Mouse (Mus musculus) T-helper 1 cell (primary cell): ENCODE results near the gene Heatr5a.

Experiments used
- in situ Hi-C: fragments of 300-600 bp; cut with MboI, MseI; formaldehyde crosslinking; loops from one replicate; pipeline ENCODE4 v1.15.1; 2025; ENCODE audit warnings: high pct_unique_total_duplicates

Heatr5a gene

GRCm38 (mm10) chr12:51971070-51971664 is at the start of gene Heatr5a:
Gene Heatr5a, minus strand, starts transcription at chr12:51971321.
- in situ Hi-C loops, result no loop called here

GRCm38 (mm10) chr12:52014494-52015029 is 43.4 kb upstream of the Heatr5a start:
- in situ Hi-C loops, result no loop called here

GRCm38 (mm10) chr12:52014044-52014443 is 42.9 kb upstream of the Heatr5a start:
- in situ Hi-C loops, result no loop called here

- in situ Hi-C loops, result no loop called here
Observed at GRCm38 (mm10) chr12:52013274-52013673, 42.2 kb upstream of the Heatr5a start.

- in situ Hi-C loops, result no loop called here
Observed at GRCm38 (mm10) chr12:52012159-52012558, 41.0 kb upstream of the Heatr5a start.

GRCm38 (mm10) chr12:52010630-52010961 is 39.5 kb upstream of the Heatr5a start:
- in situ Hi-C loops, result no loop called here

GRCm38 (mm10) chr12:52009928-52010629 is 39.0 kb upstream of the Heatr5a start:
- in situ Hi-C loops, result loop anchor here (10.0 kb wide), 3 partner anchors 185 to 495 kb away; partner anchors contain the start of genes Arhgap5 and Hectd1

- in situ Hi-C loops, result loop anchor here (10.0 kb wide), 3 partner anchors 182 to 498 kb away; partner anchors contain the start of genes Arhgap5 and Hectd1
Observed at GRCm38 (mm10) chr12:52006633-52006994, 35.5 kb upstream of the Heatr5a start.

GRCm38 (mm10) chr12:52005877-52006632 is 34.9 kb upstream of the Heatr5a start, which contains the start of gene Dtd2:
Gene Dtd2, minus strand, starts transcription at chr12:52006501.
- in situ Hi-C loops, result loop anchor here (10.0 kb wide), 3 partner anchors 181 to 499 kb away; partner anchors contain the start of genes Arhgap5 and Hectd1

GRCm38 (mm10) chr12:52002746-52003145 is 31.6 kb upstream of the Heatr5a start:
- in situ Hi-C loops, result loop anchor here (10.0 kb wide), 3 partner anchors 178 to 502 kb away; partner anchors contain the start of genes Arhgap5 and Hectd1

- in situ Hi-C loops, result loop anchor here (10.0 kb wide), 3 partner anchors 177 to 503 kb away; partner anchors contain the start of genes Arhgap5 and Hectd1
Observed at GRCm38 (mm10) chr12:52001544-52001943, 30.4 kb upstream of the Heatr5a start.

- in situ Hi-C loops, result no loop called here
Observed at GRCm38 (mm10) chr12:51998366-51998932, 27.3 kb upstream of the Heatr5a start.

GRCm38 (mm10) chr12:51995738-51996536 is 24.8 kb upstream of the Heatr5a start:
- in situ Hi-C loops, result no loop called here

GRCm38 (mm10) chr12:51990629-51991028 is 19.5 kb upstream of the Heatr5a start:
- in situ Hi-C loops, result no loop called here

GRCm38 (mm10) chr12:51988536-51988935 is 17.4 kb upstream of the Heatr5a start:
- in situ Hi-C loops, result no loop called here

GRCm38 (mm10) chr12:51985826-51986225 is 14.7 kb upstream of the Heatr5a start:
- in situ Hi-C loops, result no loop called here

GRCm38 (mm10) chr12:51985163-51985748 is 14.1 kb upstream of the Heatr5a start:
- in situ Hi-C loops, result no loop called here

- in situ Hi-C loops, result no loop called here
Observed at GRCm38 (mm10) chr12:51983625-51984024, 12.5 kb upstream of the Heatr5a start.

- in situ Hi-C loops, result no loop called here
Observed at GRCm38 (mm10) chr12:51976531-51976930, 5.4 kb upstream of the Heatr5a start.

GRCm38 (mm10) chr12:51974381-51974780 is 3.3 kb upstream of the Heatr5a start:
- in situ Hi-C loops, result no loop called here
